Mouse (Mus musculus) limb, embryonic 10.5 days (tissue): ENCODE results near the gene Ms4a14. TPM values are rescaled to one million over a fixed set of nuclear protein-coding genes. Genes with fewer than 3 reads are reported as not detected.
"Not testable (repeated sequence)": the region's sequence is repeated elsewhere in the genome, so short reads cannot be mapped to it uniquely, and the experiment has no call there.

ENCODE experiments used
- DNase-seq: peaks from one replicate; pipeline ENCODE4 v3.0.0-alpha.2; 2017; ENCODE audit warnings: low spot score
- H3K27ac ChIP-seq: fragments of 300-500 bp; sonication (generic); 2 replicates; pipeline ENCODE4 v1.5.1; 2016; ENCODE audit warnings: mild to moderate bottlenecking
- H3K27me3 ChIP-seq: fragments of 300-500 bp; sonication (generic); 2 replicates; pipeline ENCODE4 v1.6.1; 2016; ENCODE audit warnings: low read depth, mild to moderate bottlenecking; ENCODE audit not compliant: poor library complexity, severe bottlenecking
- H3K36me3 ChIP-seq: fragments of 300-500 bp; sonication (generic); 2 replicates; pipeline ENCODE4 v1.6.1; 2016; ENCODE audit warnings: mild to moderate bottlenecking, moderate library complexity
- H3K4me1 ChIP-seq: fragments of 300-500 bp; sonication (generic); 2 replicates; pipeline ENCODE4 v1.6.1; 2016
- H3K4me3 ChIP-seq: fragments of 300-500 bp; sonication (generic); 2 replicates; pipeline ENCODE4 v1.5.1; 2016; ENCODE audit warnings: mild to moderate bottlenecking, moderate library complexity
- H3K9me3 ChIP-seq: fragments of 300-500 bp; sonication (generic); replicated peaks from 2 replicates; pipeline ENCODE4 v1.6.1; 2016; ENCODE audit warnings: mild to moderate bottlenecking
- WGBS: fragments of 180-500 bp; shearing (Covaris S2); methylation state at CpG from one replicate; pipeline ENCODE4 v1.1.7; 2016; 5-methylcytosine and 5-hydroxymethylcytosine counted together
- polyA plus RNA-seq: library from polyadenylated mRNA; unstranded; fragments of >200 nt; fragmentation: Nextera tagmentation; extraction: Ambion mirVana; gene quantifications from 2 replicates; pipeline ENCODE4 v1.2.1, GENCODE M21; 2016

Ms4a14 gene
- not detected in 2 replicates for polyA plus RNA-seq

DNA sequence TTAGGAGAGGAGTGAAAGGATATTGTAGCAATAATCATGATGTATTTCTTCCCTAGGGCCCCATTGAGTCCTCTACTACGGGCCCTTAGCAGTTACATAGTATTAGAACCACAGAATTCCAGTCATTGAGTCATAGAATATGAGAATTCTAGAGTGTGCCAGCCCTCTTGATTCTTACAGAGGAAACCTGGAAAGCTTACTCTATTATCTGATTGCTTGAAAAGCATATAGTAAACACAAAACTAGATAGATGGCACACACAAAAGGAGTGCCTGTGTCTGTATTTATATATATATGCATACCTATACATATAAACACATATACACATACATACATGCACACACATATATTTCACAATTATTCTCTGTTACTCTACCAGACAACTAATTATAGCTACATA, at the start of gene Ms4a14:
Gene Ms4a14 (minus strand): TSS at position 101 of the 400 bp plus-strand sequence.
- no peak within 1 kb of the TSS for H3K4me3 ChIP-seq
- no peaks in the 10 kb centered on the region for H3K9me3 ChIP-seq
- no peaks in the 10 kb centered on the region for H3K36me3 ChIP-seq
- no peaks in the 10 kb centered on the region for H3K27me3 ChIP-seq
- 89% methylated on average over 1 of the region's 1 CpGs for WGBS
- no peak for DNase-seq
- no peak within 1 kb of the TSS for H3K27ac ChIP-seq
- no peaks in the 10 kb centered on the region for H3K4me1 ChIP-seq

- no peaks in the 10 kb centered on the region for H3K4me1 ChIP-seq
- DNase-seq: no peak
- no peak overlapping the region for H3K4me3 ChIP-seq
- H3K9me3 ChIP-seq: no peaks in the 10 kb centered on the region
- no peak overlapping the region for H3K27ac ChIP-seq
- no peaks in the 10 kb centered on the region for H3K36me3 ChIP-seq
- H3K27me3 ChIP-seq: no peaks in the 10 kb centered on the region
Observed at GRCm38 (mm10) chr19:11362002-11362401, 47.7 kb upstream of the Ms4a14 start.

GRCm38 (mm10) chr19:11360106-11360505, 45.9 kb upstream of the Ms4a14 start:
- Histone ChIP-seq H3K27me3 (no peaks in the 10 kb centered on the region), H3K4me3 (no peak overlapping the region)
- WGBS: 75% methylated on average over 3 of the region's 3 CpGs

GRCm38 (mm10) chr19:11355730-11356129, 41.5 kb upstream of the Ms4a14 start:
- Histone ChIP-seq H3K9me3 (no peaks in the 10 kb centered on the region), H3K4me3 (no peak overlapping the region), H3K27me3 (no peaks in the 10 kb centered on the region), H3K4me1 (no peaks in the 10 kb centered on the region), H3K36me3 (no peaks in the 10 kb centered on the region), H3K27ac (no peak overlapping the region)
- DNase-seq: no peak
- 86% methylated on average over 7 of the region's 7 CpGs for WGBS

More at GRCm38 (mm10) chr19:11360106-11360505, 45.9 kb upstream of the Ms4a14 start:
- H3K27ac ChIP-seq: no peak overlapping the region
- no peaks in the 10 kb centered on the region for H3K36me3 ChIP-seq
- no peak for DNase-seq
- no peaks in the 10 kb centered on the region for H3K9me3 ChIP-seq
- H3K4me1 ChIP-seq: no peaks in the 10 kb centered on the region

GRCm38 (mm10) chr19:11351878-11352277, 37.6 kb upstream of the Ms4a14 start:
- WGBS: 64% methylated on average over 3 of the region's 3 CpGs
- H3K4me3 ChIP-seq: no peak overlapping the region
- no peaks in the 10 kb centered on the region for H3K27me3 ChIP-seq
- H3K27ac ChIP-seq: no peak overlapping the region
- H3K9me3 ChIP-seq: no peaks in the 10 kb centered on the region
- H3K4me1 ChIP-seq: no peaks in the 10 kb centered on the region
- DNase-seq: no peak
- H3K36me3 ChIP-seq: no peaks in the 10 kb centered on the region

DNA sequence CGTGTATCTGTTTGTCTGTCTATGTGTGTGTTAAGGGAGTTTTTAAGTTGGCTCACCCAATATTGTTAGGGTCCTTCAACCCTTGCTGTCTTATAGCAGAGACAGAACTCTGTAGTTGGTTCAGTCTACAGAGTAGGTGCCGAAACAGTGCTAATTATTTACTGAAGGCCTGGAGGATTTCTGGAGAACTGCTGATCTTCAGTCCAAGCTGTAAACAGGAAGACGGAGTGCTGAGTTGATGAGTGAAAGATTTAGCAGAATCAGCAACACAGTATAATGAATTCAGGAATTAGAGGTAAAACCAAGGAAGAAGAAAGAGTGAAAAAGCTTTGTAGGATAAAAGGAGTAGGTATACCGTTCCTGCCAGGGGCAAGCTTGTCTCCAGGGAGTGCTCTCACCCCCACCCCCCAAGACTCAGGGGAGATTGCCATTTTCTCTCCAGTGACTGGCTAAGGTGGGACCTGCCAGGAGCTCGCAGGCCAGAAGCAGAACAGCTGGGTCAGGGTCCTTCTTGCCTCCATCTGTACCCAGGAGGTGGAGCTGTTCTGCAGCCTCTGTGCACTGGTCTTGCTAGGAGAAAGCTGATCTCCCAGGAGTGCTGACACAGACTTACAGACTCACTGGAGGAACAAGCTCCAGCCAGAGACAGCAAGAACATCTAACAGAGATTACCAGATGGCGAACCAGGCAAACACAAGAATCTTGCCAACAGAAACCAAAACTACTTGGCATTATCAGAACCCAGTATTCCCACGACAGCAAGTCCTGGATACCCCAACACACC, 35.6 kb upstream of the Ms4a14 start:
- H3K27me3 ChIP-seq: no peaks in the 10 kb centered on the region
- H3K27ac ChIP-seq: no peak overlapping the region
- DNase-seq: no peak
- no peaks in the 10 kb centered on the region for H3K9me3 ChIP-seq
- H3K4me3 ChIP-seq: no peak overlapping the region
- H3K36me3 ChIP-seq: no peaks in the 10 kb centered on the region
- no peaks in the 10 kb centered on the region for H3K4me1 ChIP-seq
- 62% methylated on average over 7 of the region's 7 CpGs for WGBS

DNA sequence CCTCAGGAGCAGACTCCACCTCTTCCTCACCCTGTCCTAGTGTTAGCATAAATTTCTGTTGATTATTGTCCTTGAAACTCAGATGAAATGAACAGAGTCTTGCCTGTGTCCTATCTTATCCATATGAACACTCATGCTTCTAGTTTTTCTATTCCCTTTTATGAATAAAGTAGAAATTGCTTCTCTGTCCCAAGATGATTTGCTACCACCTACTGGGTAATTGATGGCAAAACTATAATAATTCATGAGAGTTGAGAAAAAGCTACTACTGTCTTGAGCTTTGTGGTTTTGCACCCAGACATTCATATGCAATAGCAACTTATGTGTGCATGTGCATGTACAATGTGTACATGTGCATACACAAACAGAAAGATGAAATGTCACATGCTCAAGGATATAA, 29.7 kb upstream of the Ms4a14 start:
- no peaks in the 10 kb centered on the region for H3K9me3 ChIP-seq
- no peak overlapping the region for H3K27ac ChIP-seq
- no peak overlapping the region for H3K4me3 ChIP-seq
- no peaks in the 10 kb centered on the region for H3K36me3 ChIP-seq
- H3K27me3 ChIP-seq: no peaks in the 10 kb centered on the region
- no peak for DNase-seq
- no peaks in the 10 kb centered on the region for H3K4me1 ChIP-seq

DNA sequence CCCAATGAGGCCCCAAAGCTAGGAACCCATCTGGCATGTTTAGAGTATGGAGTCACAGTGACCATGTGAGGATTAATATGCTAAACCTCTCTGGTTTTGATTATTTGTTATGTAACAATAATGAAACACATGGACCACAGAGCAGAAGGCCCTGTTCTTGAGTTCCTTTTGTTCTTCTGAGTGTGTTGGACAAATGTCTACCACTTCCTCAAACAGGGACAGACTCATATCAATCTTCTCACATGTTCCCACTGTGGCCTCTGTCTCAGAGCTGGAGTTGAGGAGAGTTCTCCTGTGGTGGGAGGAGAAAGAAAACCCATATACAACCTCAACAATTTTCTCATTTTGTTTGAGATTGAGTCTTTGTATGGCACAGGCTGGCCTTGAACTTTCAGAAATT, 28.9 kb upstream of the Ms4a14 start:
- Histone ChIP-seq H3K9me3 (no peaks in the 10 kb centered on the region), H3K4me1 (no peaks in the 10 kb centered on the region), H3K27ac (no peak overlapping the region), H3K4me3 (no peak overlapping the region), H3K36me3 (no peaks in the 10 kb centered on the region), H3K27me3 (no peaks in the 10 kb centered on the region)
- DNase-seq: no peak

GRCm38 (mm10) chr19:11335932-11336331, 21.7 kb upstream of the Ms4a14 start, which contains the start of gene Ms4a7:
Ms4a7 (minus strand) TSS chr19:11336146.
- DNase-seq: no peak
- H3K36me3 ChIP-seq: no peaks in the 10 kb centered on the region
- H3K4me3 ChIP-seq: no peak within 1 kb of the TSS
- H3K27ac ChIP-seq: no peak within 1 kb of the TSS
- WGBS: 87% methylated on average over 6 of the region's 6 CpGs
- H3K4me1 ChIP-seq: no peaks in the 10 kb centered on the region
- H3K9me3 ChIP-seq: no peaks in the 10 kb centered on the region
- no peaks in the 10 kb centered on the region for H3K27me3 ChIP-seq

DNA sequence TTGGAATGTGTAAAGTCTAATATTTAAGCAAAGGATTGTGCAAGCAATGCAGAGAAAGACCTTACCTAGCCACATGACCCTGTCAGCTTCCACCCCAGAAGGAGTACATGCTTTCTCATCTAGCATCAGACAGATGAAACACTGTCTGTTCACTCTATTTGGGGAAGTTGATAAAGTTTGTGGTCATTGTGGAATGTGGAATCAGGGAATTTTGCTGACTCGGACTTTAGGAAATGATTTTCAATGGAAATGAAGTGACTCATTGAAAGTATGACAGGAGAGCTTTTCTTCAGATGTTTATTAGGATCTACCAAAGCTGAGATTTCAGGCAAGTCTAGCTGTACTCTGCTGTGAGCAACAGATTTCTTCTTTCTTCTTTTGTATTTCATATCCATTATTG, 6.9 kb upstream of the Ms4a14 start:
- Histone ChIP-seq H3K27me3 (no peaks in the 10 kb centered on the region), H3K36me3 (no peaks in the 10 kb centered on the region), H3K4me1 (no peaks in the 10 kb centered on the region), H3K9me3 (no peaks in the 10 kb centered on the region), H3K4me3 (no peak overlapping the region), H3K27ac (no peak overlapping the region)
- 92% methylated on average over 1 of the region's 1 CpGs for WGBS
- no peak for DNase-seq

DNA sequence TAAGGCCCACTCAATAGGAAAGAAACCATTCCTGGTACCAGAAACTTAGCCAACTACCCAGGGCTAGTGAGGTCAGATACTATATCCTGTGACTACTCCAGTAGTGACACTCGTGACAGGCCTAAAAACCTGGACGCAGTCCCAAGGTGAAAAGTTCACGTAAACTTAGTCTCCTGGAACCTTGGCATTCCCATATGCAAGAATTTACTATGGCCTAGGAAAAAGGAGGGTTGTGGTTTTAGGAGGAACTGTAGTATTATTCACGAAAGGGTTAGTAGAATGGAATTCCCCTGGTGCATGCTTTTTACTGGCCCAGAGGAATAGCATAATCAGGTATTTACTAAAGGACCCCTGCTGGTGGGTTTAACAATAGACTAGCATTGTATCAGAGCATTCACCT, 2.5 kb upstream of the Ms4a14 start:
- WGBS: 92% methylated on average over 4 of the region's 4 CpGs
- Histone ChIP-seq H3K27ac (no peak overlapping the region), H3K36me3 (no peaks in the 10 kb centered on the region), H3K27me3 (no peaks in the 10 kb centered on the region), H3K4me3 (no peak overlapping the region), H3K9me3 (no peaks in the 10 kb centered on the region), H3K4me1 (no peaks in the 10 kb centered on the region)
- no peak for DNase-seq

GRCm38 (mm10) chr19:11308888-11309287, 5.4 kb downstream of the Ms4a14 start:
- Histone ChIP-seq H3K36me3 (no peaks in the 10 kb centered on the region), H3K9me3 (no peaks in the 10 kb centered on the region), H3K4me3 (no peak overlapping the region), H3K4me1 (no peaks in the 10 kb centered on the region), H3K27ac (no peak overlapping the region), H3K27me3 (no peaks in the 10 kb centered on the region)
- no peak for DNase-seq

GRCm38 (mm10) chr19:11299529-11299928, 14.7 kb downstream of the Ms4a14 start:
- DNase-seq, H3K27ac ChIP-seq, H3K9me3 ChIP-seq, H3K27me3 ChIP-seq, H3K4me3 ChIP-seq, H3K4me1 ChIP-seq, H3K36me3 ChIP-seq: not testable (repeated sequence)
- WGBS: 53% methylated on average over 4 of the region's 4 CpGs

DNA sequence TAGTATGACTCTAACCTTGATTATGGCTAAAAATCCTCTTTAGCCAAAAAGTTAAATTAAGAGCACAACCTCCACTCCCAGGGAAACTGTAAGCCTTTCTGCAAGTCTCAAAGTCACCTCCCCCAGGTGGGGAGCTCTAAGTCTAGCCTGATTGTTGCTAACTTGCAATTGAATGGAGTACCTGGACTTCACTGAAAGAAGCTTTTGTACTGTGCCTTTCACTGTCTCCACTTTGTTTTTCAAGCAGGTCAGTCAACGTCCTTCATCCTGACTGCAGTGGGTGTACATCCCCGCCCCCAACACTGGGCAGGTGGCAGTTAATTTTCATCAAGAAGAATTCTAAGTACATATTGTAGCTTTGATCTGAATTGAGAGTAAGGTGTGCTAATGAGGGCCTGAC, 15.3 kb downstream of the Ms4a14 start:
- 62% methylated on average over 2 of the region's 2 CpGs for WGBS
- H3K4me1 ChIP-seq: no peaks in the 10 kb centered on the region
- no peaks in the 10 kb centered on the region for H3K27me3 ChIP-seq
- no peaks in the 10 kb centered on the region for H3K36me3 ChIP-seq
- H3K9me3 ChIP-seq: no peaks in the 10 kb centered on the region
- DNase-seq: no peak
- H3K4me3 ChIP-seq: no peak overlapping the region
- H3K27ac ChIP-seq: no peak overlapping the region
